Mouse (Mus musculus): ENCODE data around the gene Sap30l.
"Not testable (repeated sequence)": the region's sequence is repeated elsewhere in the genome, so short reads cannot be mapped to it uniquely, and the experiment has no call there.

The Sap30l gene

GRCm38 (mm10) chr11:57800266-57800951 lies 1.0 kb upstream of the Sap30l start:
- no peak for DNase-seq (ENCODE audit: low read depth)

GRCm38 (mm10) chr11:57801766-57802510 lies 501 bp downstream of the Sap30l start:
- peak; percentile 72 for DNase-seq (ENCODE audit: low read depth)

GRCm38 (mm10) chr11:57802511-57802870 lies 1.1 kb downstream of the Sap30l start:
- peak; percentile 37 for DNase-seq (ENCODE audit: low read depth)

- no peak for DNase-seq (ENCODE audit: low read depth)
These were observed 3.6 kb downstream of the Sap30l start for GRCm38 (mm10) chr11:57805047-57805446.

GRCm38 (mm10) chr11:57809017-57809731 lies 7.7 kb downstream of the Sap30l start:
- DNase-seq (ENCODE audit: low read depth): peak; percentile 31

GRCm38 (mm10) chr11:57809732-57810098 lies 8.3 kb downstream of the Sap30l start:
- no peak for DNase-seq (ENCODE audit: low read depth)

- DNase-seq (ENCODE audit: low read depth): no peak
These were observed 9.6 kb downstream of the Sap30l start for GRCm38 (mm10) chr11:57811006-57811405.

GRCm38 (mm10) chr11:57812212-57812611 lies 10.8 kb downstream of the Sap30l start:
- no peak for DNase-seq (ENCODE audit: low read depth)

GRCm38 (mm10) chr11:57813641-57814040 lies 12.2 kb downstream of the Sap30l start:
- DNase-seq (ENCODE audit: low read depth): no peak

- DNase-seq (ENCODE audit: low read depth): no peak
These were observed 16.8 kb downstream of the Sap30l start for GRCm38 (mm10) chr11:57818189-57818588.

GRCm38 (mm10) chr11:57819999-57820581 lies 18.7 kb downstream of the Sap30l start:
- DNase-seq (ENCODE audit: low read depth): peak; percentile 91

GRCm38 (mm10) chr11:57823159-57823558 lies 21.7 kb downstream of the Sap30l start:
- not testable (repeated sequence) for DNase-seq (ENCODE audit: low read depth)

- DNase-seq (ENCODE audit: low read depth): no peak
These were observed 22.3 kb downstream of the Sap30l start for GRCm38 (mm10) chr11:57823714-57824113.

GRCm38 (mm10) chr11:57825234-57825633 lies 23.8 kb downstream of the Sap30l start:
- DNase-seq (ENCODE audit: low read depth): not testable (repeated sequence)

- no peak for DNase-seq (ENCODE audit: low read depth)
These were observed 25.8 kb downstream of the Sap30l start for GRCm38 (mm10) chr11:57827048-57827914.

GRCm38 (mm10) chr11:57827915-57828545 lies 26.6 kb downstream of the Sap30l start:
- no peak for DNase-seq (ENCODE audit: low read depth)

- DNase-seq (ENCODE audit: low read depth): no peak
These were observed 27.8 kb downstream of the Sap30l start for GRCm38 (mm10) chr11:57828955-57829870.

GRCm38 (mm10) chr11:57829871-57830775 lies 28.7 kb downstream of the Sap30l start:
- no peak for DNase-seq (ENCODE audit: low read depth)

GRCm38 (mm10) chr11:57831281-57831781 lies 29.9 kb downstream of the Sap30l start:
- no peak for DNase-seq (ENCODE audit: low read depth)
